Mouse (Mus musculus): Measurements from ENCODE around the gene Kras. TPM values are rescaled to one million over a fixed set of nuclear protein-coding genes. Genes with fewer than 3 reads are reported as not detected.

Kras gene
- polyA plus RNA-seq, 1 experiment from 2014 or later = 64.6 TPM

DNA sequence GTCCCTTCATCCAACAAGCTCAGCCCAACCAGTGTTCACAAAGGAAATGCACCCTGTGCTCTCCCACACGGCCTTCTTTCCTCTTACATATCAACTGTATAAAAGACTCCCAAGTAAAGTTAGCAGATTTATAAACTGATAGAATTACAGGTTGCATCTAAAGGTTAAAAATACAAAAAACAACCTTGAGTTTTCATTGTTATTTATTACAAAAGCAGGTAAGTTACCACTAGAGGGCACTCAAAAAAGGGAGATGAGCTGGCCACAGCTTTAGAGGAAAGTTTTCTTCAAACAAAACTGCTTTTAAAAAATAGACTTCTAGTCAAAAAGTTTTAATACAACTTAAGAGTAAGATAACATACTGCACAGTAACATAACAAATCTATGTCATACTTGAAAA is 7.5 kb downstream of the Kras start:
- no peaks in the 10 kb centered on the region for H3K27me3 ChIP-seq
- no peak overlapping the region for H3K4me3 ChIP-seq
- H3K9ac ChIP-seq = no peak overlapping the region
- ATAC-seq (ENCODE audit: insufficient number of reproducible peaks, low FRiP score, low TSS enrichment, low read depth) = no peak
- no peak overlapping the region for H3K27ac ChIP-seq
- H3K9me3 ChIP-seq = no peaks in the 10 kb centered on the region
- H3K4me2 ChIP-seq = no peak overlapping the region
- 32% methylated on average over 1 of the region's 1 CpGs for WGBS
- H3K36me3 ChIP-seq = peaks cover 15% of the 10 kb centered on the region; the same call in 1 of the 2 replicates
- no peaks in the 10 kb centered on the region for H3K4me1 ChIP-seq

DNA sequence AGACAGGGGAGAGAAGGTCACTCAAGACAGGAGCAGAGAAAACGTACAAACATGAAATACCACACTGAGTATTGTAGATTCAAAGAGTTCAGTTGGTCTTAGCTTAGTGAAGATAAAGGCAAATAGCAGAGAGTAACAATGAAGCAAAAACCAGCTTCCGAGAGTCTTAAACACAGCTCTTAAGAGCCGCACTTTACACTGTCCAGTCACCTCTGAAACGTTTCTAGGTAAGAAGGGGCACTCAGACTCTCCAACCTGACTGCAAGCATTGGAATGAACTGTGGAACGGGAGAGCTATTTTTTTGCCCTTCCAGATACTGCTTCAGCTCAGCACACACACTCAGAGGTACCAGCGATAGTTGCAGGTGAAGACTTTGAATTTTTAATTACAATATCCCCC is 9.8 kb downstream of the Kras start:
- no peak overlapping the region for H3K4me2 ChIP-seq
- no peak for ATAC-seq (ENCODE audit: insufficient number of reproducible peaks, low FRiP score, low TSS enrichment, low read depth)
- no peaks in the 10 kb centered on the region for H3K9me3 ChIP-seq
- H3K36me3 ChIP-seq = peaks cover 12% of the 10 kb centered on the region; the same call in 1 of the 2 replicates
- H3K4me3 ChIP-seq = no peak overlapping the region
- WGBS = 91% methylated on average over 6 of the region's 6 CpGs
- no peak overlapping the region for H3K9ac ChIP-seq
- no peaks in the 10 kb centered on the region for H3K27me3 ChIP-seq
- no peaks in the 10 kb centered on the region for H3K4me1 ChIP-seq
- H3K27ac ChIP-seq = no peak overlapping the region

DNA sequence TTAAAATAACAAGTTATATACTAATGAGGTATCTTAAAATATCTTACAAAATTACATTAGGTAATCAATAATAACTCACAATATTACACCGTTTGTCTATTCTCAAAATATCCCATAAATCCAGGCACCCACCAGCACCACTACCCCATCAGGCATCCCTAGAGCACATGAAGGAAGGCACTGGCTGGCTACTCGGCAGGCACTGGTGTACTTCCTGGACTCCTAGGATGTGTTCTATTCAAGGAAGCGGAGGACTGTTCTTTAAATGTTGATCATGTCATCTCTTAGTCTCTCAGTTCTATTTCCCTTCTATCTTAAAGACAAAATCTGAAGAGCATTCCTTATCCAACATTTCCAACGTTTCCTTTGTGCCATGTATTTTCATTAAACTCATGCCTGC is 12.9 kb downstream of the Kras start:
- ATAC-seq (ENCODE audit: insufficient number of reproducible peaks, low FRiP score, low TSS enrichment, low read depth) = no peak
- no peaks in the 10 kb centered on the region for H3K27me3 ChIP-seq
- H3K36me3 ChIP-seq = peaks cover 12% of the 10 kb centered on the region; the same call in 1 of the 2 replicates
- WGBS = 77% methylated on average over 4 of the region's 4 CpGs
- H3K4me1 ChIP-seq = no peaks in the 10 kb centered on the region
- no peak overlapping the region for H3K27ac ChIP-seq
- H3K9me3 ChIP-seq = no peaks in the 10 kb centered on the region
- no peak overlapping the region for H3K9ac ChIP-seq
- no peak overlapping the region for H3K4me3 ChIP-seq
- no peak overlapping the region for H3K4me2 ChIP-seq

DNA sequence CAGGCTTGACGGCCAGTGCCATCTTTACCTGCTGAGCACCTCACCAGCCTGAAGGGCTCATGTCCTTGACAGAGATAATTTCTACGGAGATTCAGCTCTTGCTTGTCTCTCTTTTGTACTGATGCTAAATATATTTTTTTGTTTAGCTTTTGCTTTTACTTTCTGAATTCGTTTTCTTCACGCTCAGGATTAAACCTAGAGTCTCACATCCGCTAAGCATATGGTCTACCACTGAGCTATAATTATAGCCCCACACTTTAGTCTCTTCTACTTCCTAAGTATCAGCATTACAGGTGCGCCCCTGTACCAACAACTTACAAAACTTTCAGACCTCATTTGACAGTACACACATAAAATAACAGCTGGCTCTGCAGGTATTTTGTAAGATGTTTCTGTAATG is 14.7 kb downstream of the Kras start:
- no peaks in the 10 kb centered on the region for H3K27me3 ChIP-seq
- H3K27ac ChIP-seq = no peak overlapping the region
- 87% methylated on average over 6 of the region's 6 CpGs for WGBS
- H3K9me3 ChIP-seq = no peaks in the 10 kb centered on the region
- peaks cover 18% of the 10 kb centered on the region for H3K36me3 ChIP-seq
- no peak overlapping the region for H3K4me2 ChIP-seq
- no peaks in the 10 kb centered on the region for H3K4me1 ChIP-seq
- H3K4me3 ChIP-seq = no peak overlapping the region
- ATAC-seq (ENCODE audit: insufficient number of reproducible peaks, low FRiP score, low TSS enrichment, low read depth) = no peak
- H3K9ac ChIP-seq = no peak overlapping the region

DNA sequence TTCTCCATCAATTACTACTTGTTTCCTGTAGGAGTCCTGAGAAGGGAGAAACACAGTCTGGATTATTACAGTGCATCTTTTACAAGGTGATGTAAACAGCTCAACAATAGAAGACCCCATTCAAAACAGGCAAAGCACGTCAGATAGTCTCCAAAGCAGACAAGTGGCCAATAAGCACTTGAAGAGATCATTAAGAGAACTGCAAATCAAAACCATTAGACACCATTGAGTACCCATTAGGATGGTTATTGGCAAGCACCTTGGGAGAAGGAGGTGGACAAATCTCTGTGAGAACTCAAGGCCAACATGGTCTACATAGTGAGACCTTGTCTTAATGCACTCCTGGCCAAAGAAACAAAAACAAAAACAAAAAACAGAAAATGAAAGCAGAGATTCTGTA is 15.6 kb downstream of the Kras start:
- Histone ChIP-seq H3K36me3 (peaks cover 12% of the 10 kb centered on the region), H3K9ac (no peak overlapping the region), H3K4me1 (no peaks in the 10 kb centered on the region), H3K9me3 (no peaks in the 10 kb centered on the region), H3K4me3 (no peak overlapping the region), H3K27me3 (no peaks in the 10 kb centered on the region), H3K4me2 (no peak overlapping the region), H3K27ac (no peak overlapping the region)
- ATAC-seq (ENCODE audit: insufficient number of reproducible peaks, low FRiP score, low TSS enrichment, low read depth) = no peak
- WGBS = 74% methylated on average over 1 of the region's 1 CpGs

DNA sequence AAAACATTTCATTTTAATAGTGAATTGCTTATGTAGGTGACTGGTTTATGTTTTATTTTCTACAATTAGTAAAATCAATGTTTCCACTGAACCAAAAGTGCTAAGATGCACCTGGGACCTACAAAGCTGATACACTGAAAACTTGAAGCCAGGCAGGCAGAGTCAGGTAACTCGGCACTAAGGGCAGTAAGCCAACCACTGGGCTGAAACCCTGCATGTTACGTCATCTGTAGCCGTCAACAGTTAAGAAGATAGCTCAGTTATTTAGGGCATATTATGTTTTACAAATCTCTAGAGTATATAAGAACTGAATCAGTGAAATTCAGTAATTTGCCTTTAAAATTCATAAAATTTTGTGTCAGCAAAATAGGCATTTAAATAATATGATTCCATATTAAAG is 23.7 kb downstream of the Kras start:
- Histone ChIP-seq H3K4me2 (no peak overlapping the region), H3K9me3 (no peaks in the 10 kb centered on the region), H3K4me3 (no peak overlapping the region), H3K4me1 (no peaks in the 10 kb centered on the region), H3K9ac (no peak overlapping the region), H3K27me3 (no peaks in the 10 kb centered on the region), H3K27ac (no peak overlapping the region), H3K36me3 (peaks cover 11% of the 10 kb centered on the region)
- no peak for ATAC-seq (ENCODE audit: insufficient number of reproducible peaks, low FRiP score, low TSS enrichment, low read depth)
- WGBS = 58% methylated on average over 3 of the region's 3 CpGs

DNA sequence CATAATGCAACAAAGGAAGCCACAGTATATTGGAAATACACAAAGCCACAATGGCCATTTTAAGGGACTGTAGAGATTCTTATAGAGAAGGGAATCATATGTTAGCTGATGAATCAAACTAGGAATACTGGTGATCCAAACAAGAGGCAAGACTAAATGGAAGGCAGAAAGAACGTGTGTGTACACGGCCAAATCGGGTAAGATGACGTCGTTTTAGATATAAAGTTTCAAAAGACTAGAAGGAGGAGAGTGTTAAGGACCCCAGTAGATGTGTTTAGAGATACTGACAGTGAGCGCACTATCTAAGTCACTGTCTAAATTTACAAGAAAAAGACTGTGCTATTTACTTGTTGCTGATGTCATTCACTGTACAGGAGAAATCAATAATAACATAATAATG is 25.8 kb downstream of the Kras start:
- 91% methylated on average over 6 of the region's 6 CpGs for WGBS
- Histone ChIP-seq H3K9ac (no peak overlapping the region), H3K4me2 (no peak overlapping the region), H3K4me1 (no peaks in the 10 kb centered on the region), H3K4me3 (no peak overlapping the region), H3K27ac (no peak overlapping the region), H3K9me3 (no peaks in the 10 kb centered on the region), H3K36me3 (peaks cover 6% of the 10 kb centered on the region; the same call in 1 of the 2 replicates), H3K27me3 (no peaks in the 10 kb centered on the region)
- ATAC-seq (ENCODE audit: insufficient number of reproducible peaks, low FRiP score, low TSS enrichment, low read depth) = no peak

DNA sequence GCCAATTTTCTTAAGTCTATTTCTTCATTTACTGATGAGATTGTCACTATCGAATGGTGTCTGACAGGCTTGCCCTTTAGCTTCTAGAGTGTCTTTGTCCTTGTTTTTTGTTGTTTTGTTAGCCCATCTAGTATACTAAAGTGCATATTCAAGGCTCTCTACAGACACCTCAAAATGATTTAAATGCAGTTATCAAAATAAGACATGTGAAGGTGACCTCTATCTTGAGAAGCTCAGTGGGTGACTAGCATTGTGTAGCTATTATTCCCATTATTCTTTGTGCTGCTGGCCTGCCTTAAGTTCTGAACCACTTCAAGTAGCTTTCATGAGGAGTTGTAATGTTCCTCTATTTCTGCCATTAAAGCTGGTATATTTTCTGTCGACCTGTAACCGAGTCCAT is 34.2 kb downstream of the Kras start:
- ATAC-seq (ENCODE audit: insufficient number of reproducible peaks, low FRiP score, low TSS enrichment, low read depth) = no peak
- WGBS = 91% methylated on average over 3 of the region's 3 CpGs
- peaks cover 15% of the 10 kb centered on the region for H3K36me3 ChIP-seq
- H3K27ac ChIP-seq = no peak overlapping the region
- peaks cover 7% of the 10 kb centered on the region; the same call in 1 of the 2 replicates for H3K4me1 ChIP-seq
- no peak overlapping the region for H3K4me3 ChIP-seq
- no peaks in the 10 kb centered on the region for H3K9me3 ChIP-seq
- no peak overlapping the region for H3K4me2 ChIP-seq
- H3K27me3 ChIP-seq = no peaks in the 10 kb centered on the region
- H3K9ac ChIP-seq = no peak overlapping the region

DNA sequence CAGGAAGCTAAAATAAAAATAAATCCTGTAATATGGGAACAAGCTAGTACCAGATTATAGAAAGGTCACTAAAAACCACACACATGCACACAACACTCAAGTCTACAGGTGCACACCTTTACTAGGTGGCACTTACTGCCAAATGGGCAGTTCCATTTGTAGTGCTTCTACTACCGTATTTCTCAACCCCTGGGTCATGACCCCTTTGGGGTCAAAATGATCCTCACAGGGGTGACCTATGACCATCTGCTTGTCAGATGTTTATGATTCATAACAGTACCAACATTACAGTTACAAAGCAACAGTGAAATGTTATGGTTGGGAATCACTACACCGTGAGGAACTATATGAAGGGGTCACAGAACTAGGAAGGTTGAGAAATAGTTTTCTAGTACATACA is 36.1 kb downstream of the Kras start:
- Histone ChIP-seq H3K9ac (no peak overlapping the region), H3K4me3 (no peak overlapping the region)
- 86% methylated on average over 2 of the region's 2 CpGs for WGBS

DNA sequence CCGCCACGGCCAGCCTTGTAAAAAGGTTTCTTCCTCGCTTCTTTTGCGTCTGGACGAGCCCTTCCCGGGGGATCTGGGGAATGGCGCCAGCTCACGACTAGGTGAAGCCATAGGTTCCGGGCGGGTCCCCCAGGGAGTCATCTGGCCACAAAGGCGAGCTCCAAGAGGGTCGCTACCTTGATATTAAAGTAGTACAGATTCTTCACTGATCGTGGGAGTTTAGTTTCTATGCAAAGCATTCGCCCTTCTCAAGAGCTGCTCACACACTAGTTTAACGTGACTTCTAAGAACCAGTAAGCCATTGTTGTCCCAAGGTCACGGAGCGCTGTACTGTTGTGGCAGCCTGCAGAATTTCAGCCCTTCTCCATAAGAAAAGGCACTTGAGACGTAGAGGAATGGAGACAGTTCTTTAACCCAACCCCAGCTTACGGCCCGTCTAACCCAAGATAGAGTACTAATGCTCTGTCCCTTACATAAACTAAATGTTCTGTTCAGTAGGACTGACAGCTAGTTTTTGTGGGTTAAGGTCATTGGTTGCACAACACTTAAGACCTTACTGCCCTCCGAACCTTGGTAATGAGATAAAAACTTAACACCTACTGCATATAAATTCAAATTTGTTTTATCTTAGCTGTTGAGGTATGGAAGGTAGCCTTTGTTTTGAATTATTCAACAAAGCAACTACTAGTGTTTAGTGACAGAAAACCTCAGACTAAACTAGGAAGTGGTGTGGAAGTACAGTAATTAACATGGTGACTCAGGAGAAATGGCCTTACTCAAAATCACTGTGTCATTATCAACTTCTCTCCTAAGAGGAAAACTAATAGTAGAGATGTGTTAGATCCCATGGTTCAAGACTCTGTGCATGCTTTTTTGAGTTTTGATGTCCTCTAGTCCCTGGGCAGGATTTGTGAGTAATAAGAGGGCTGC is 38.4 kb downstream of the Kras start:
- Histone ChIP-seq H3K36me3 (peaks cover 5% of the 10 kb centered on the region; the same call in 1 of the 2 replicates), H3K4me2 (peak overlapping the region; percentile 75), H3K27me3 (no peaks in the 10 kb centered on the region), H3K4me3 (peak overlapping the region; percentile 64), H3K9me3 (no peaks in the 10 kb centered on the region), H3K27ac (peak overlapping the region; percentile 94), H3K9ac (peak overlapping the region; percentile 61), H3K4me1 (peaks cover 13% of the 10 kb centered on the region)
- no peak for ATAC-seq (ENCODE audit: insufficient number of reproducible peaks, low FRiP score, low TSS enrichment, low read depth)
- WGBS = 3% methylated on average over 21 of the region's 21 CpGs

More for the DNA sequence above, 36.1 kb downstream of the Kras start:
- Histone ChIP-seq H3K36me3 (peaks cover 11% of the 10 kb centered on the region), H3K4me1 (peaks cover 13% of the 10 kb centered on the region), H3K4me2 (no peak overlapping the region), H3K27ac (no peak overlapping the region), H3K9me3 (no peaks in the 10 kb centered on the region), H3K27me3 (no peaks in the 10 kb centered on the region)
- no peak for ATAC-seq (ENCODE audit: insufficient number of reproducible peaks, low FRiP score, low TSS enrichment, low read depth)

DNA sequence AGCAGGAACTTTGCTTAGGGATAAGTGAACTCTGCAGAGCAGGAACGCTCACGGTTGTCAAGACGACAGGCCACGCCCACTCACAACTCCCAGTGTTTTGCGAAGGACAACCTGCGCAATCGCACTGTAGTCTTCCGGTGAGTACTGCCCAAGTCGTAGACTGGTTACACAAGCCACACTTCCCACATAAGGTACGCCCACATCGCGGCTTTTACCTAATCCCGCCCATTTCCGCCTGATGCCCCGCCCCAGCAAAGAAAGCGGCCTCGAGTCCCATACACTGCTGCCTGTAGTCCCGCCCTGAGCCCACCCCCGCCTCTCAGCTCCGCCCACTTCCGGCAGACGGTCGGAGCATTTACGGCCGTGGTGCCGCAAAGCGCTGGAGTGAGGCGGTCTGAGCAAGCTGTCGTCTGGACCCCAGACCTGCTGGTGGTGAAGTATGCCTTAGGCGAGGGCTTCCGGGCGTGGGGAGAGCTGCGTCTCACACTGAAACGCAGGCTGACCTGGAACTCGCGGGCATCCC is 39.2 kb downstream of the Kras start, which contains the start of the genes Casc1 and Etfrf1:
TSS of gene Casc1 (minus strand) at position 190 of the 523 bp plus-strand sequence.
TSS of gene Etfrf1 (plus strand) at position 319 of the 523 bp plus-strand sequence.
- H3K9me3 ChIP-seq = no peaks in the 10 kb centered on the region
- ATAC-seq (ENCODE audit: insufficient number of reproducible peaks, low FRiP score, low TSS enrichment, low read depth) = peak; percentile 100
- peaks cover under 1% of the 10 kb centered on the region; the same call in 1 of the 2 replicates for H3K36me3 ChIP-seq
- no peaks in the 10 kb centered on the region for H3K27me3 ChIP-seq
- peak within 1 kb of the TSS; percentile 75 for H3K4me2 ChIP-seq
- under 1% methylated on average over 36 of the region's 36 CpGs for WGBS
- H3K4me1 ChIP-seq = peaks cover 13% of the 10 kb centered on the region
- peak within 1 kb of the TSS; percentile 64 for H3K4me3 ChIP-seq
- peak within 1 kb of the TSS; percentile 94 for H3K27ac ChIP-seq
- peak within 1 kb of the TSS; percentile 61 for H3K9ac ChIP-seq

DNA sequence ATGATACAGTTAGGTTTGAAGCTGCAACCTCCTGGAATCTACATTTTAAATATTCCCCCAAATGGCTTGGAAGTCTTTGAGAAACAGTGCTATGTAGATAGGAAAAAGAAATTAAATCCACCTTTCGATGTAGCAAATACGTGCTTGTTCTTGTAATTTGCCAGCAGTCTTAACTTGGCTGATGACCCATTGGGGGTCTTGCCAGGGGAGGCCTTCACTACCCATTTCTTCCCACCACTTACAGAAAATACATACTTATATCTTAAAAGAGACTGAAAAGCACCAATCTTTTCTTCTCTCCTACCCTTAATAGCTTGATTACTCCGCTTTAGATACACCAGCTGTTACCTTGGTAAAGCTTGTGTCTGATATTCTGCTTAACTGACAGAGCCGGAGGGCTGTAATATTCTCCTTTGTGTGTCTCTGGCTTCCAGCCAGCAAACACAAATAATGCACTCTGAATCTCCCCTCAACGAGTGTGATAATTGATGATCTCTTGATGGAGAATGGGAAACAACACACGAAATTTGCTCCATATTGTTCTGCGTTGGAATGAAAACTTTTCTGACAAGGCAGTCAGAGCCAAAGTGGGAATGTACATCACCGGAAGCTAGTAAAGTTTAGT is 39.9 kb downstream of the Kras start:
- Histone ChIP-seq H3K27me3 (no peaks in the 10 kb centered on the region), H3K4me2 (peak overlapping the region; percentile 75), H3K4me3 (peak overlapping the region; percentile 64), H3K4me1 (peaks cover 13% of the 10 kb centered on the region), H3K36me3 (no peaks in the 10 kb centered on the region), H3K27ac (peak overlapping the region; percentile 71), H3K9me3 (no peaks in the 10 kb centered on the region), H3K9ac (no peak overlapping the region; the same call in 1 of the 2 replicates)
- 36% methylated on average over 8 of the region's 8 CpGs for WGBS
- no peak for ATAC-seq (ENCODE audit: insufficient number of reproducible peaks, low FRiP score, low TSS enrichment, low read depth)
